Mouse (Mus musculus) embryonic fibroblast, embryonic 13.5 days (primary cell): ENCODE data around the gene Nudt4.

Source experiments
- CTCF ChIP-seq: IDR thresholded peaks from 2 replicates; pipeline ENCODE4 v1.5.1; 2011; ENCODE audit warnings: mild to moderate bottlenecking, control low read depth, low read length, moderate library complexity, borderline replicate concordance; ENCODE audit not compliant: insufficient read depth
- POLR2A ChIP-seq: IDR thresholded peaks from 2 replicates; pipeline ENCODE4 v1.6.1; 2011; ENCODE audit warnings: low read depth, mild to moderate bottlenecking, control low read depth, low read length, moderate library complexity

GRCm38 (mm10) chr10:95560394-95560983 lies 3.5 kb downstream of the Nudt4 start:
- TF ChIP-seq CTCF, result no peak
- no peak for TF ChIP-seq POLR2A
